Mouse (Mus musculus): ENCODE measurements around the gene Ccdc9b. TPM values are rescaled to one million over a fixed set of nuclear protein-coding genes. Genes with fewer than 3 reads are reported as not detected.
A peak's percentile ranks its signal among the peaks of the same experiment; 100 is the strongest.

Ccdc9b gene
- polyA plus RNA-seq (2016; fragmentation: Nextera tagmentation; extraction: Ambion mirVana) = 1.3 and 1.7 TPM in 2 replicates

- WGBS = 3% methylated on average over 28 of the region's 29 CpGs
- Histone ChIP-seq H3K4me3 (peak within 1 kb of the TSS; percentile 14), H3K27me3 (peaks cover 8% of the 10 kb centered on the region; the same call in 1 of the 2 replicates), H3K9me3 (replicated peaks) (no peaks in the 10 kb centered on the region), H3K4me1 (peaks cover 40% of the 10 kb centered on the region), H3K4me2 (replicated peaks) (peak within 1 kb of the TSS; percentile 46), H3K36me3 (no peaks in the 10 kb centered on the region), H3K9ac (peak within 1 kb of the TSS; percentile 54), H3K27ac (peak within 1 kb of the TSS; percentile 97)
- peak; percentile 84 for ATAC-seq (ENCODE audit: low FRiP score)
Measured at GRCm38 (mm10) chr2:118761906-118762783, at the start of gene Ccdc9b. Ccdc9b (minus strand) TSS chr2:118762661.

- Histone ChIP-seq H3K4me3 (no peak overlapping the region), H3K27me3 (no peaks in the 10 kb centered on the region), H3K4me1 (peaks cover 18% of the 10 kb centered on the region), H3K9me3 (replicated peaks) (no peaks in the 10 kb centered on the region), H3K4me2 (replicated peaks) (no peak overlapping the region), H3K36me3 (no peaks in the 10 kb centered on the region), H3K9ac (no peak overlapping the region), H3K27ac (no peak overlapping the region)
- WGBS = 6% methylated on average over 2 of the region's 2 CpGs
- ATAC-seq (ENCODE audit: low FRiP score) = no peak
Measured at GRCm38 (mm10) chr2:118810861-118811260, 48.4 kb upstream of the Ccdc9b start.

GRCm38 (mm10) chr2:118806860-118807259, 44.4 kb upstream of the Ccdc9b start:
- Histone ChIP-seq H3K4me2 (replicated peaks) (no peak overlapping the region), H3K9me3 (replicated peaks) (no peaks in the 10 kb centered on the region), H3K27ac (no peak overlapping the region), H3K36me3 (no peaks in the 10 kb centered on the region), H3K27me3 (no peaks in the 10 kb centered on the region), H3K4me3 (no peak overlapping the region), H3K9ac (no peak overlapping the region), H3K4me1 (no peaks in the 10 kb centered on the region)
- WGBS = 76% methylated on average over 4 of the region's 4 CpGs
- ATAC-seq (ENCODE audit: low FRiP score) = no peak

GRCm38 (mm10) chr2:118805756-118806155, 43.3 kb upstream of the Ccdc9b start:
- no peaks in the 10 kb centered on the region for H3K36me3 ChIP-seq
- H3K27me3 ChIP-seq = no peaks in the 10 kb centered on the region
- 53% methylated on average over 3 of the region's 3 CpGs for WGBS

GRCm38 (mm10) chr2:118805137-118805536, 42.7 kb upstream of the Ccdc9b start:
- no peak overlapping the region for H3K9ac ChIP-seq
- H3K27ac ChIP-seq = no peak overlapping the region
- no peak overlapping the region for H3K4me2 ChIP-seq (replicated peaks)
- 76% methylated on average over 3 of the region's 3 CpGs for WGBS
- no peaks in the 10 kb centered on the region for H3K27me3 ChIP-seq
- H3K36me3 ChIP-seq = no peaks in the 10 kb centered on the region
- ATAC-seq (ENCODE audit: low FRiP score) = no peak
- H3K4me1 ChIP-seq = no peaks in the 10 kb centered on the region
- no peak overlapping the region for H3K4me3 ChIP-seq
- no peaks in the 10 kb centered on the region for H3K9me3 ChIP-seq (replicated peaks)

More at GRCm38 (mm10) chr2:118805756-118806155, 43.3 kb upstream of the Ccdc9b start:
- Histone ChIP-seq H3K4me2 (replicated peaks) (no peak overlapping the region), H3K9ac (no peak overlapping the region), H3K27ac (no peak overlapping the region), H3K4me3 (no peak overlapping the region), H3K9me3 (replicated peaks) (no peaks in the 10 kb centered on the region), H3K4me1 (no peaks in the 10 kb centered on the region)
- no peak for ATAC-seq (ENCODE audit: low FRiP score)

- WGBS = 85% methylated on average over 2 of the region's 2 CpGs
- no peaks in the 10 kb centered on the region for H3K36me3 ChIP-seq
- no peaks in the 10 kb centered on the region for H3K9me3 ChIP-seq (replicated peaks)
Measured at GRCm38 (mm10) chr2:118804474-118804873, 42.0 kb upstream of the Ccdc9b start.

GRCm38 (mm10) chr2:118802542-118803118, 40.2 kb upstream of the Ccdc9b start:
- Histone ChIP-seq H3K27ac (no peak overlapping the region), H3K4me2 (replicated peaks) (no peak overlapping the region), H3K9ac (no peak overlapping the region), H3K36me3 (no peaks in the 10 kb centered on the region), H3K27me3 (no peaks in the 10 kb centered on the region), H3K4me3 (no peak overlapping the region), H3K4me1 (no peaks in the 10 kb centered on the region), H3K9me3 (replicated peaks) (no peaks in the 10 kb centered on the region; the same call in 1 of the 2 replicates)
- 73% methylated on average over 4 of the region's 4 CpGs for WGBS
- no peak for ATAC-seq (ENCODE audit: low FRiP score)

More at GRCm38 (mm10) chr2:118804474-118804873, 42.0 kb upstream of the Ccdc9b start:
- no peak overlapping the region for H3K27ac ChIP-seq
- no peak overlapping the region for H3K4me3 ChIP-seq
- H3K27me3 ChIP-seq = no peaks in the 10 kb centered on the region
- no peak overlapping the region for H3K9ac ChIP-seq
- H3K4me2 ChIP-seq (replicated peaks) = no peak overlapping the region
- no peak for ATAC-seq (ENCODE audit: low FRiP score)
- H3K4me1 ChIP-seq = no peaks in the 10 kb centered on the region

- H3K36me3 ChIP-seq = peaks cover 22% of the 10 kb centered on the region
- no peak overlapping the region for H3K9ac ChIP-seq
- H3K9me3 ChIP-seq (replicated peaks) = no peaks in the 10 kb centered on the region; the same call in 1 of the 2 replicates
- H3K4me2 ChIP-seq (replicated peaks) = no peak overlapping the region
- no peak for ATAC-seq (ENCODE audit: low FRiP score)
- H3K4me3 ChIP-seq = no peak overlapping the region
- WGBS = 82% methylated on average over 4 of the region's 4 CpGs
- H3K27me3 ChIP-seq = peaks cover 20% of the 10 kb centered on the region
- peaks cover 9% of the 10 kb centered on the region; the same call in 1 of the 2 replicates for H3K4me1 ChIP-seq
- no peak overlapping the region for H3K27ac ChIP-seq
Measured at GRCm38 (mm10) chr2:118793636-118794035, 31.2 kb upstream of the Ccdc9b start.

GRCm38 (mm10) chr2:118792259-118792613, 29.8 kb upstream of the Ccdc9b start:
- H3K9ac ChIP-seq = no peak overlapping the region
- H3K27ac ChIP-seq = no peak overlapping the region
- no peaks in the 10 kb centered on the region for H3K9me3 ChIP-seq (replicated peaks)
- H3K27me3 ChIP-seq = peaks cover 22% of the 10 kb centered on the region
- peaks cover 24% of the 10 kb centered on the region for H3K36me3 ChIP-seq
- H3K4me1 ChIP-seq = peaks cover 9% of the 10 kb centered on the region; the same call in 1 of the 2 replicates
- ATAC-seq (ENCODE audit: low FRiP score) = no peak
- no peak overlapping the region for H3K4me3 ChIP-seq
- no peak overlapping the region for H3K4me2 ChIP-seq (replicated peaks)
- 77% methylated on average over 4 of the region's 4 CpGs for WGBS

GRCm38 (mm10) chr2:118791591-118792258, 29.3 kb upstream of the Ccdc9b start:
- ATAC-seq (ENCODE audit: low FRiP score) = no peak
- Histone ChIP-seq H3K9me3 (replicated peaks) (no peaks in the 10 kb centered on the region), H3K36me3 (peaks cover 29% of the 10 kb centered on the region), H3K4me3 (no peak overlapping the region), H3K27ac (no peak overlapping the region), H3K9ac (no peak overlapping the region), H3K27me3 (peaks cover 20% of the 10 kb centered on the region), H3K4me2 (replicated peaks) (no peak overlapping the region), H3K4me1 (peaks cover 9% of the 10 kb centered on the region; the same call in 1 of the 2 replicates)
- WGBS = 95% methylated on average over 26 of the region's 26 CpGs

GRCm38 (mm10) chr2:118790551-118791525, 28.4 kb upstream of the Ccdc9b start:
- Histone ChIP-seq H3K27me3 (peaks cover 19% of the 10 kb centered on the region), H3K4me3 (no peak overlapping the region), H3K9me3 (replicated peaks) (no peaks in the 10 kb centered on the region), H3K4me1 (peaks cover 9% of the 10 kb centered on the region; the same call in 1 of the 2 replicates), H3K4me2 (replicated peaks) (peak overlapping the region; percentile 38), H3K36me3 (peaks cover 38% of the 10 kb centered on the region), H3K27ac (no peak overlapping the region), H3K9ac (no peak overlapping the region)
- WGBS = 28% methylated on average over 44 of the region's 44 CpGs
- peak; percentile 53; the same call in 1 of the 2 replicates for ATAC-seq (ENCODE audit: low FRiP score)
